Mouse (Mus musculus) mesoderm, embryonic 11.5 days (tissue): ENCODE measurements around the gene Tmem131l.
"Not testable (repeated sequence)": the region's sequence is repeated elsewhere in the genome, so short reads cannot be mapped to it uniquely, and the experiment has no call there.

ENCODE experiments used
- DNase-seq: peaks from one replicate; pipeline ENCODE4 v3.0.0-alpha.2; 2012; ENCODE audit warnings: low read depth, low spot score

Gene Tmem131l

DNA sequence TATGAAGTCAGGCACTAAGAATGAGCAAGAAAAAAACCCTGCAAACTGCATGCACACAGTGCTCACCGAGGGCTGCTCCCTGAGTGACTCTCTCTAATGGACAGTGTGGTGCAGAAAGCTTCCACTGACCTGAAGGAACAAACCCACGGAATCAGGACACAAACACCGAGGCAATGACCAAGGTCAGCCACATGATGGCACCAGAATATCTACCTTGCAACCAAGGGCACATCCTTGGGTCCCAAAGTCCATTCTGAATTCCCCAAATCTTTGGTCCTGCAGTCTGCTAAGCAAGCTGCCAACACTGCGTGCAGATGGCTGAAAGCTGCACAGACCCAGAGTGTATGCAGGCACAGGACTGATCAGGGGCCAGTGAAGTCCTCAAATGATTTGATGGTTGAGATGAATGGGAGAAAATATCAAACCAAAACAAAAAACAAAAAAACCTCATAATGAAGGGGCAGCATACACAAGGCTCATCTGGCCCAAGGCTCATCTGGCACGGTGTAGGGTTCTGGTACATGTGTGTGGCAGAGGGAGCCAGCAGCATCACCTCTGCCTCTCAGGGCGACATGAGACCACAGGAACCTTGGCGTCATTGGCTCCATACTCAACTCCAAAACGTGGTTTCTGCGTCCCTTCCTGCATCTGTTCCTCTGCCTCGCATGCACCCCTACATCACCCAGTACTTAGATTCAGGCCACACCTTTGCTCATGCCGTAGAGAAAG, 124.0 kb downstream of the Tmem131l start:
- DNase-seq, result peak; percentile 44

DNA sequence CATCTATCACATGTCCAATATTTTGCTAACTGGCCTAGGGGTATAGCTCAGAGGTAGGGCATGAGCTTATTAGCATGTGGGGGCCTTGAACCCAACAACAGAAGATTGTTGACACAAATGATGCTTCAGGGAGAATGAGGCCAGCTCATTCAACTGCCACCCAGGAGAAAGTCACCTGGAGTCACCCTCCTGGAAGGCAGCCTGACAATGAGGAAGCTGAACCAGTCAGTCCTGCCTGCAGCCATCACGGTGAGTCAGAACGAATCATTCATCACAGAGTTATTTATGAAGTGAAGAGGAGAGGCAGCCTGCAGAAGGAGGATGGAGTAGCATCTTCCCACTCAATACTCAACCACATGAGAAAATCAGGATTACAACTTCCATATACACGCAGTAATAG, 124.9 kb downstream of the Tmem131l start:
- DNase-seq, result no peak

GRCm38 (mm10) chr3:83910707-83911106, 129.3 kb downstream of the Tmem131l start:
- no peak for DNase-seq

DNA sequence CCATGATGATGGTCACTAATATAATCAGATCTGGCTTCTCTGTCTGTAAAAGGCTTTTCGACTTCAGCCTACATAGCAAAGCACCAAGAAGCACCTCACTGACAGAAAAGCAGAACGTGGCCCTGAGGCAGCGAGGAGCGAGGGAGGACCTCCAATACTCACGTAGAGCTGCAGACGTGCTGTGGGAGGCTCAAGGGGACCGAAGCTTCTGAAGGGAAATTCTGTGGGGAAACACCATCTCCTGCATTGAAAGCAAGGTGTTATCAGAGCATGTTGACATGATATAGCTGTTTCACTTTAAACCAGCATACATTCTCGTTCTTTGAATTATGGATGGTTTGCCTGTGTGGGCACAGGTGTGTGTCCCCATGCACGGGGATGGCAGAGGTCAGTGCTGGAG, 133.8 kb downstream of the Tmem131l start:
- DNase-seq, result no peak

- no peak for DNase-seq
These were observed 134.8 kb downstream of the Tmem131l start for GRCm38 (mm10) chr3:83905161-83905560.

- DNase-seq, result no peak
These were observed 135.6 kb downstream of the Tmem131l start for GRCm38 (mm10) chr3:83904176-83904958.

DNA sequence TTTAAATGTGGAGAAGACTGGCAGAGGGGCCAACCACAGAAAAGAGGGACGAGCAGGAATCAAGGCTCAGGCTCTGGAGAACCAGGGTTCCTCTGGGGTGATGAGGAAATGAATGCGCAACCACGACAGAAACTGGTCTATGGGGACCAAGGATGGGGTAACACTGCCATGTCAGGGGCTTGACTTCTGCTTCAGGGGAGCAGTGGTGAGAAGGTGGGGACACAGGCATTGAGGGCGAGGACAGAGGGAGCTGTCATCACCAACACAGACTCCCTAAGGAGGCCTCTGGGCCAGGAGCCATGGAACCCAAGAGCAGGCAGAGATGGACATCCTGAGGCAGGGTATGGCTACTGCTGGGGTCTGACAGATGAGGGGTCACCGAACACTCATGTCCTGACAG, 137.0 kb downstream of the Tmem131l start:
- DNase-seq, result no peak

GRCm38 (mm10) chr3:83902459-83902858, 137.5 kb downstream of the Tmem131l start:
- DNase-seq, result no peak

- DNase-seq, result no peak
These were observed 139.1 kb downstream of the Tmem131l start for GRCm38 (mm10) chr3:83900756-83901373.

- DNase-seq, result peak; percentile 60
These were observed 140.4 kb downstream of the Tmem131l start for GRCm38 (mm10) chr3:83899556-83899955.

- DNase-seq, result no peak
These were observed 141.7 kb downstream of the Tmem131l start for GRCm38 (mm10) chr3:83898246-83898645.

DNA sequence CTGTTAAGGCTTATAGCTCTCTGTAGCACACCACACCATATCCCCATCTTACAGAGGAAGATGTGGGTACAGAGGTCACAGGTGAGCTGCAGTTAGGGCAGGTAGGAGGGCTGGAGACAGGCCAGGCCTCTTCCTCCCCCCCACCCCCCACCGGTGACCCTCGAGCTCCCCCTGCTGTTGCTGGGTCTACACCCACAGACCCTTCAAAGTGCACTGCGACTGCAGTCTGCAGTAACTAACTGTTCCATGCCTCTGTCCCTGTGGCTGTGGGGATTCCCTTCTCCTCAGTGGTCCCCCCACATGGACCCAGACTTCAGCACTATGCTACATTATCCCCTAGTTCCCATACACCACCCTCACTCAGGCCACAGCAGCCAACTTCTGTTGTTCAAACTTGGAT, 144.2 kb downstream of the Tmem131l start:
- DNase-seq, result no peak

DNA sequence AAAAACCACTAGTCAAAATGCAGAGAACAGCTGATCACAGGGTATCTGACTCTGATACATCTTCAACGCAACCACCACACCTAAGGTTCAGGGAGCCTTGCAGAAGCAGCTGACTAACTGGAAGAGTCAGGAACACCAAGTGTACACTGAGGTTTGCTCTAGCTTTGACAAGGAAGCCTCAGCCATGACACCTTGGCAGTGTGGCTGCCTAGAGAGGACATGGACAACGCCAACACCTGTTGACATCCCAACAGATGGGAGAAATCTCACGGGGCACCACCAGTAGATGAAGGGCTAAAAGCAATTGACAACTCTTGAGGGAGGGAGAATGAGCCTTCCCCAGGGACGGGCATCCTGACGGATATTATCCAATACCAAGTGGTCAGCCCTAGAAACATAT, 144.9 kb downstream of the Tmem131l start:
- DNase-seq, result no peak

GRCm38 (mm10) chr3:83885163-83885562, 154.8 kb downstream of the Tmem131l start:
- DNase-seq, result no peak

- DNase-seq, result not testable (repeated sequence)
These were observed 160.5 kb downstream of the Tmem131l start for GRCm38 (mm10) chr3:83879261-83880050.

DNA sequence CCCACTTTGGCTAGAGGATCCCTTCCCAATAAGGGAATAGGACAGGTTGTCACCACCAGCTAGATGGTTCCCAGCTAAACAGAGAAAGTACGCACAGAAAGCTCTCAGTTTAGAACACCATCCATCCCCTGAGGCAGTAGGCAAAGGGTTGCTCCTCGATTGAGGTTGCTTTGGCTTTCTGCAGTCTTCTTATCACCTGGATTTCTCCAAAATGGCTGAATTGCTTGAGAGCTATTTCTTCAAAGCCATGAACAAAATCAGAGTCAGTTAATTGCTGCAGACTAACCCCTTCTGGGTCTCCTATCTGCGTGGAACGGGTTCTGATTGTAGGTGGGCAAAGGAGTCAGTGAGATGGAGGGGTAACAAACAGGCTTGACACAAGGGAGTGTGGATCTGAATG, 161.2 kb downstream of the Tmem131l start:
- no peak for DNase-seq

DNA sequence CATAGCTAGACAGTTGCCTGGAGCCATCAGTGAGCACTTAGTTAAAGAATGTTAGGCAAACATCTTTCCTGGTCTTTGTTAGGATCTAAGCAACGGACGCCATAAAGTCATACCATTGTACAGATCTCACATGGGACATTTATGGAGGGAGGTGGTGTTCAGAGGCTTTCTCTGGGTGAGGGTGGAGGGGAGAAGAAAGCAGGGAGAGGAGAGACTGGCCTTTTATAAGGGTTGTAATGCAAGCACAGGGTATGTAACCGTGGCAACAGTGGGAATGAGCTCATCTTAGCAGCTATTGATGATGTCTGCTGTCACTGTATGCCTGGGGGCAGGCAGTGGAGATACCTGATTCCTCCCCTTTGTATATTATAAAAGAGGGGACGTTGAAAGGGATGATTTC, 163.7 kb downstream of the Tmem131l start:
- peak; percentile 23 for DNase-seq

GRCm38 (mm10) chr3:83875078-83875477, 164.9 kb downstream of the Tmem131l start:
- not testable (repeated sequence) for DNase-seq

GRCm38 (mm10) chr3:83872853-83873252, 167.1 kb downstream of the Tmem131l start:
- not testable (repeated sequence) for DNase-seq

DNA sequence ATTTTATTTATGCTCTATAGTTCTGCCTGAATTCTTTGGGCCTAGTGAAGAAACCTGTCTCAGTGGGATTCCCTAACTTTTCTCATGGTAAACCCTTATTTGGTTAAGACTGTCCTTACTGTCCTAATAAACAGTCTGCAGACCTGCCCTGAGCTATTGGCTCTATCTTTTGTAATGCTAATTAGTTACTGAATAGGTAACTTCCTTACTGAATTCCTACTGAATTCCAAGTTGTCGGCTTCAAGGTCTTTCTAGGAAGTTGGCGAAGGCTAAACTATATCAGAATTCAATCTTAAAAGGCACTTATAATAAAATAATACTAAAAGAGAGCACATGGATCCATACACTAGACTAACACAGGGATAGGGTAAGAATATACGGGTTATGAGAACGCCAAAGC, 168.0 kb downstream of the Tmem131l start:
- DNase-seq, result not testable (repeated sequence)

GRCm38 (mm10) chr3:83871559-83871958, 168.4 kb downstream of the Tmem131l start:
- DNase-seq, result not testable (repeated sequence)

DNA sequence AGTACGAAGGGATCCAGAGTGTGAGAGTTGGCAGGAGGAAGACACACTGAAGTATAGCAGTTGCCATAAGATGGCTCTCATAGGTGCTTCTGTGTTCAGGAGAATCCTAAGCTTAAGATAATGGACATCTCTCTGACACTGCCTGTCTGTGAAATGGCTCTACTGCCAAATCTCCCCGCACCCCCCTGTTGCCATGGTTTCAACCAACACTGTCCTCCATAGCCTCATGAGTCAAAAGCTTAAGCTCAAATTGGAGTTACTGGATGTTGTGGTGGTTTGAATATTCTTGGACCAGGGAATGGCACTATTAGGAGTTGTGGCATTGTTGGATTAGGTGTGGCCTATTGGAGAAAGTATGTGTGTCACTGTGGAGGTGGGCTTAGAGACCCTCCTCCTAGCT, 170.2 kb downstream of the Tmem131l start:
- DNase-seq, result no peak
